Mouse (Mus musculus) limb, embryonic 12.5 days (tissue): ENCODE data around the gene Trpc4. TPM values are rescaled to one million over a fixed set of nuclear protein-coding genes. Genes with fewer than 3 reads are reported as not detected.

Experiments used
- ATAC-seq: fragments of 200-750 bp; cut with Nextera tagmentation; 2 replicates; pipeline ENCODE4 v1.8.0; 2017; ENCODE audit warnings: low read depth, moderate TSS enrichment; ENCODE audit not compliant: insufficient number of reproducible peaks, insufficient read depth, low FRiP score, low TSS enrichment
- H3K27ac ChIP-seq: fragments of 300-500 bp; sonication (generic); 2 replicates; pipeline ENCODE4 v1.5.1; 2016; ENCODE audit warnings: mild to moderate bottlenecking, moderate library complexity
- H3K27me3 ChIP-seq: fragments of 300-500 bp; sonication (generic); 2 replicates; pipeline ENCODE4 v1.6.1; 2016; ENCODE audit warnings: mild to moderate bottlenecking, moderate library complexity
- H3K36me3 ChIP-seq: fragments of 300-500 bp; sonication (generic); 2 replicates; pipeline ENCODE4 v1.6.1; 2016; ENCODE audit warnings: mild to moderate bottlenecking, moderate library complexity
- H3K4me1 ChIP-seq: fragments of 300-500 bp; sonication (generic); replicated peaks from 2 replicates; pipeline ENCODE4 v1.6.1; 2016
- H3K4me2 ChIP-seq: fragments of 300-500 bp; sonication (generic); 2 replicates; pipeline ENCODE4 v1.6.1; 2016; ENCODE audit warnings: mild to moderate bottlenecking, moderate library complexity
- H3K4me3 ChIP-seq: fragments of 300-500 bp; sonication (generic); replicated peaks from 2 replicates; pipeline ENCODE4 v1.5.1; 2016; ENCODE audit warnings: mild to moderate bottlenecking
- H3K9ac ChIP-seq: fragments of 300-500 bp; sonication (generic); replicated peaks from 2 replicates; pipeline ENCODE4 v1.6.1; 2016; ENCODE audit warnings: mild to moderate bottlenecking, moderate library complexity
- H3K9me3 ChIP-seq: fragments of 300-500 bp; sonication (generic); 2 replicates; pipeline ENCODE4 v1.6.1; 2016; ENCODE audit warnings: mild to moderate bottlenecking, moderate library complexity
- WGBS: fragments of 180-500 bp; shearing (Covaris S2); methylation state at CpG from one replicate; pipeline ENCODE4 v1.1.7; 2016; 5-methylcytosine and 5-hydroxymethylcytosine counted together
- polyA plus RNA-seq: library from polyadenylated mRNA; unstranded; fragments of >200 nt; fragmentation: Nextera tagmentation; extraction: Ambion mirVana; gene quantifications from 2 replicates; pipeline ENCODE4 v1.2.1, GENCODE M21; 2016

The Trpc4 gene
- polyA plus RNA-seq, 1 experiment from 2014 or later, result 1.3 TPM

GRCm38 (mm10) chr3:54274651-54275050 is 118.8 kb downstream of the Trpc4 start:
- H3K27me3 ChIP-seq, result no peaks in the 10 kb centered on the region
- H3K36me3 ChIP-seq, result no peaks in the 10 kb centered on the region
- H3K4me2 ChIP-seq, result no peak overlapping the region
- H3K27ac ChIP-seq, result no peak overlapping the region
- H3K4me3 ChIP-seq, result no peak overlapping the region
- H3K9me3 ChIP-seq, result no peaks in the 10 kb centered on the region
- no peaks in the 10 kb centered on the region for H3K4me1 ChIP-seq
- no peak for ATAC-seq
- H3K9ac ChIP-seq, result no peak overlapping the region
- 74% methylated on average over 7 of the region's 7 CpGs for WGBS

- ATAC-seq, result no peak
- Histone ChIP-seq H3K4me3 (no peak overlapping the region), H3K9me3 (no peaks in the 10 kb centered on the region), H3K27ac (no peak overlapping the region), H3K9ac (no peak overlapping the region), H3K27me3 (no peaks in the 10 kb centered on the region), H3K4me1 (peaks cover 5% of the 10 kb centered on the region), H3K4me2 (no peak overlapping the region), H3K36me3 (no peaks in the 10 kb centered on the region)
- 6% methylated on average over 3 of the region's 3 CpGs for WGBS
Observed at GRCm38 (mm10) chr3:54289731-54290130, 133.9 kb downstream of the Trpc4 start.

GRCm38 (mm10) chr3:54310604-54311003 is 154.8 kb downstream of the Trpc4 start:
- no peak overlapping the region for H3K4me3 ChIP-seq
- ATAC-seq, result peak; percentile 56; the same call in 1 of the 2 replicates
- no peaks in the 10 kb centered on the region for H3K27me3 ChIP-seq
- H3K4me2 ChIP-seq, result no peak overlapping the region
- 0 out of 2 replicates have a peak, but pooled peaks cover 4% of the 10 kb centered on the region for H3K4me1 ChIP-seq
- 26% methylated on average over 5 of the region's 5 CpGs for WGBS
- no peaks in the 10 kb centered on the region for H3K9me3 ChIP-seq
- H3K9ac ChIP-seq, result no peak overlapping the region
- no peaks in the 10 kb centered on the region for H3K36me3 ChIP-seq
- no peak overlapping the region for H3K27ac ChIP-seq

GRCm38 (mm10) chr3:54314055-54314454 is 158.2 kb downstream of the Trpc4 start:
- Histone ChIP-seq H3K9me3 (no peaks in the 10 kb centered on the region), H3K4me2 (no peak overlapping the region), H3K4me1 (0 out of 2 replicates have a peak, but pooled peaks cover 4% of the 10 kb centered on the region), H3K4me3 (no peak overlapping the region), H3K27me3 (no peaks in the 10 kb centered on the region), H3K36me3 (no peaks in the 10 kb centered on the region), H3K9ac (no peak overlapping the region), H3K27ac (no peak overlapping the region)
- ATAC-seq, result no peak
- 48% methylated on average over 2 of the region's 2 CpGs for WGBS

- H3K36me3 ChIP-seq, result no peaks in the 10 kb centered on the region
- 0 out of 2 replicates have a peak, but pooled peaks cover 3% of the 10 kb centered on the region for H3K4me1 ChIP-seq
- no peak overlapping the region for H3K4me2 ChIP-seq
- ATAC-seq, result no peak
- no peaks in the 10 kb centered on the region; the same call in 1 of the 2 replicates for H3K27me3 ChIP-seq
- 25% methylated on average over 9 of the region's 9 CpGs for WGBS
- no peak overlapping the region for H3K9ac ChIP-seq
- no peaks in the 10 kb centered on the region for H3K9me3 ChIP-seq
- H3K27ac ChIP-seq, result no peak overlapping the region
- H3K4me3 ChIP-seq, result no peak overlapping the region
Observed at GRCm38 (mm10) chr3:54352891-54353652, 197.2 kb downstream of the Trpc4 start.

GRCm38 (mm10) chr3:54357561-54357960 is 201.7 kb downstream of the Trpc4 start:
- Histone ChIP-seq H3K36me3 (no peaks in the 10 kb centered on the region), H3K9me3 (no peaks in the 10 kb centered on the region), H3K4me3 (no peak overlapping the region), H3K27ac (no peak overlapping the region), H3K27me3 (no peaks in the 10 kb centered on the region), H3K4me2 (no peak overlapping the region), H3K9ac (no peak overlapping the region), H3K4me1 (peaks cover 17% of the 10 kb centered on the region)
- WGBS, result 73% methylated on average over 3 of the region's 3 CpGs
- no peak for ATAC-seq

- H3K9ac ChIP-seq, result no peak overlapping the region
- H3K27ac ChIP-seq, result peak overlapping the region; percentile 64; the same call in 1 of the 2 replicates
- no peak overlapping the region for H3K4me3 ChIP-seq
- peak; percentile 68; the same call in 1 of the 2 replicates for ATAC-seq
- WGBS, result 19% methylated on average over 15 of the region's 15 CpGs
- H3K27me3 ChIP-seq, result no peaks in the 10 kb centered on the region
- peak overlapping the region; percentile 45 for H3K4me2 ChIP-seq
- H3K4me1 ChIP-seq, result peaks cover 17% of the 10 kb centered on the region
- no peaks in the 10 kb centered on the region for H3K9me3 ChIP-seq
- no peaks in the 10 kb centered on the region for H3K36me3 ChIP-seq
Observed at GRCm38 (mm10) chr3:54358463-54359189, 202.8 kb downstream of the Trpc4 start.

- Histone ChIP-seq H3K27ac (no peak within 1 kb of the TSS; the same call in 1 of the 2 replicates), H3K27me3 (no peaks in the 10 kb centered on the region), H3K4me2 (peak within 1 kb of the TSS; percentile 24), H3K9me3 (no peaks in the 10 kb centered on the region), H3K9ac (no peak within 1 kb of the TSS), H3K36me3 (no peaks in the 10 kb centered on the region), H3K4me3 (no peak within 1 kb of the TSS), H3K4me1 (peaks cover 17% of the 10 kb centered on the region)
- 26% methylated on average over 6 of the region's 6 CpGs for WGBS
- ATAC-seq, result no peak
Observed at GRCm38 (mm10) chr3:54360897-54361296, 205.1 kb downstream of the Trpc4 start, which contains the start of gene Postn. TSS of gene Postn (plus strand) at chr3:54361109.

- Histone ChIP-seq H3K27ac (no peak overlapping the region), H3K27me3 (no peaks in the 10 kb centered on the region), H3K4me2 (no peak overlapping the region), H3K4me1 (peaks cover 17% of the 10 kb centered on the region), H3K9me3 (no peaks in the 10 kb centered on the region), H3K4me3 (no peak overlapping the region), H3K9ac (no peak overlapping the region), H3K36me3 (no peaks in the 10 kb centered on the region)
- no peak for ATAC-seq
Observed at GRCm38 (mm10) chr3:54361656-54362055, 205.8 kb downstream of the Trpc4 start.
